8 mouse cellular contexts compared by ENCODE assay signal in the genomic region with DNA sequence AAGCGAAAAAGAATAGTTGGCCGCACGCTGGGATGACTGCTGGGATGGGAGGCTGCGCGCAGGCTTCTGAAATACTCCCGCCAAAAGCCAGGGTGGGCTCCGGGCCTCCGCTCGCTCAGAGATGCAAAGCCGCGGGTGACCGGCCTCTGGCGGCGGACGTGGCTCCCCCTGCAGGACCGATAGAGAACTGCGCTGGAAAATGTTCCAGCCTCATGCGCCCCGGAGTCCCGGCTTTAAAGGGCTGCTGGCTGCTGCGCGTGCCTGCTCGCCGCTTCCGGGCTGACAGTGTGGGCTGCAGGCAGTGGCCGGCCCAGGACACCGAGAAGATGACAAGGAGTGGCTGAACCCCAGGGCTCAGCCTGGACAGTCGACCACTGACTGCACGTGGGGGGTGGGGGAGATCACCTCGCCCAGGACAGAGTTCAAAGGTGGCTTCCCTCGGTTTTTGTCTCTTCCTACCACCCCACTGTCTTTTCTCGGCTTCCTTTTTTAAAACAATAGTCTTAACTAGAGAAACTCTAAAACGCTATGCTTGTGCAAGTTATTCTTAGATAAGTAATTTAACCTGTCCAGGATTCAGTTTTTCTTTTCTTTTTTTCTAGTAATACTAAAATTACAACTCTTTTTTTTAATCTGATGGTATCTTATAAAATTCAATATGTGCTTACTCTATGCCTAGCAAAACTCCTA. TPM values are rescaled to one million over a fixed set of nuclear protein-coding genes. Genes with fewer than 3 reads are reported as not detected.
DNase-seq lines count a peak whose midpoint lies in the region; ATAC-seq and TF ChIP-seq lines count a peak whose summit lies in the region.

No protein-coding gene starts in this region.

- no peaks in the 10 kb centered on the region for H3K79me2 ChIP-seq in liver, adult 2 months (ENCODE audit: control insufficient read depth, insufficient read depth, low read length)

- no peak overlapping the region for H3K27ac ChIP-seq in heart, embryonic 12.5 days (ENCODE audit: poor library complexity, severe bottlenecking)
- no peak overlapping the region for H3K27ac ChIP-seq in kidney, postnatal 0 days
- H3K27ac ChIP-seq in liver, adult 2 months (replicated peaks; ENCODE audit: insufficient read depth, low read depth, low read length), result no peak overlapping the region

- H3K4me2 ChIP-seq in heart, embryonic 12.5 days, result peak overlapping the region; percentile 83
- H3K4me2 ChIP-seq in kidney, postnatal 0 days (ENCODE audit: low read length), result peak overlapping the region; percentile 55

- peak overlapping the region; percentile 58 for H3K4me3 ChIP-seq in erythroblast, embryonic 14.5 days (replicated peaks)
- H3K4me3 ChIP-seq in heart, embryonic 12.5 days, result peak overlapping the region; percentile 43
- peak overlapping the region; percentile 22 for H3K4me3 ChIP-seq in kidney, postnatal 0 days (replicated peaks; ENCODE audit: low read depth, low read length)
- peak overlapping the region; percentile 54 for H3K4me3 ChIP-seq in liver, adult 2 months (ENCODE audit: insufficient read depth, low read depth, low read length)

- peak; percentile 91 for TF ChIP-seq CTCF in kidney, postnatal 0 days (IDR thresholded peaks at IDR 0.05; ENCODE audit: low read depth)
- TF ChIP-seq CTCF in liver, adult 2 months (IDR thresholded peaks at IDR 0.05; ENCODE audit: low read depth, low read length), result peak; percentile 85

- WGBS in heart, embryonic 12.5 days, result under 1% methylated on average over 33 of the region's 33 CpGs
- 2% methylated on average over 33 of the region's 33 CpGs for WGBS in kidney, postnatal 0 days
- WGBS in liver, adult 2 months, result 1% methylated on average over 33 of the region's 33 CpGs

- peak; percentile 87 for DNase-seq in CD4-positive, CD25-positive, alpha-beta regulatory T cell, adult 2 months (ENCODE audit: low read depth, low spot score)
- peak; percentile 45 for DNase-seq in brain, embryonic 18.5 days (ENCODE audit: low read depth, low spot score)
- DNase-seq in kidney, postnatal 0 days (ENCODE audit: low spot score), result peak; percentile 94
- DNase-seq in liver, adult 2 months (ENCODE audit: extremely low read depth, low read depth, low spot score), result peak; percentile 33
- DNase-seq in spleen, postnatal 36 days (ENCODE audit: low spot score in 2 of 2), result peak; percentile 77 to 81

- peak overlapping the region; percentile 64 for H3K9ac ChIP-seq in heart, embryonic 12.5 days
- no peak overlapping the region for H3K9ac ChIP-seq in kidney, postnatal 0 days (ENCODE audit: low read depth, low read length)
- H3K9ac ChIP-seq in liver, adult 2 months (ENCODE audit: low read depth, low read length), result peak overlapping the region; percentile 66

- peaks cover 29% of the 10 kb centered on the region for H3K4me1 ChIP-seq in erythroblast, embryonic 14.5 days (ENCODE audit: control insufficient read depth)
- H3K4me1 ChIP-seq in heart, embryonic 12.5 days (replicated peaks), result peaks cover 14% of the 10 kb centered on the region; the same call in 1 of the 2 replicates
- peaks cover 8% of the 10 kb centered on the region; the same call in 1 of the 2 replicates for H3K4me1 ChIP-seq in kidney, postnatal 0 days (replicated peaks; ENCODE audit: insufficient read depth, low read length)
- peaks cover 6% of the 10 kb centered on the region for H3K4me1 ChIP-seq in liver, adult 2 months (ENCODE audit: control insufficient read depth, insufficient read depth, low read length)

- TF ChIP-seq POLR2A in liver, adult 2 months (IDR thresholded peaks at IDR 0.05; ENCODE audit: extremely low read depth, insufficient read depth, low read length), result no peak

- H3K36me3 ChIP-seq in erythroblast, embryonic 14.5 days (ENCODE audit: control insufficient read depth), result no peaks in the 10 kb centered on the region
- H3K36me3 ChIP-seq in heart, embryonic 12.5 days, result no peaks in the 10 kb centered on the region
- H3K36me3 ChIP-seq in kidney, postnatal 0 days (ENCODE audit: insufficient read depth, low read length), result no peaks in the 10 kb centered on the region
- no peaks in the 10 kb centered on the region for H3K36me3 ChIP-seq in liver, adult 2 months (ENCODE audit: control insufficient read depth, insufficient read depth, low read length)

- H3K27me3 ChIP-seq in erythroblast, embryonic 14.5 days (ENCODE audit: control insufficient read depth), result peaks cover 41% of the 10 kb centered on the region
- peaks cover 32% of the 10 kb centered on the region for H3K27me3 ChIP-seq in heart, embryonic 12.5 days (replicated peaks)
- peaks cover 15% of the 10 kb centered on the region for H3K27me3 ChIP-seq in kidney, postnatal 0 days (ENCODE audit: insufficient read depth, low read length)
- H3K27me3 ChIP-seq in liver, adult 2 months (ENCODE audit: control insufficient read depth, insufficient read depth, low read length), result peaks cover 2% of the 10 kb centered on the region; the same call in 1 of the 2 replicates

- H3K9me3 ChIP-seq in erythroblast, embryonic 14.5 days (ENCODE audit: control insufficient read depth, low read length), result no peaks in the 10 kb centered on the region
- no peaks in the 10 kb centered on the region for H3K9me3 ChIP-seq in heart, embryonic 12.5 days (replicated peaks)
- H3K9me3 ChIP-seq in kidney, postnatal 0 days (replicated peaks; ENCODE audit: low read length), result no peaks in the 10 kb centered on the region

- peak; percentile 58; the same call in 1 of the 2 replicates for ATAC-seq in heart, embryonic 12.5 days (ENCODE audit: insufficient number of reproducible peaks, low FRiP score)
- ATAC-seq in kidney, postnatal 0 days (replicated peaks; ENCODE audit: low FRiP score, low read depth), result peak; percentile 73
- peak; percentile 81 for ATAC-seq in monocyte, adult 5-6 weeks (replicated peaks; ENCODE audit: insufficient number of reproducible peaks, low FRiP score, low TSS enrichment, poor library complexity, severe bottlenecking)

RNA-seq across cellular contexts. Expression of gene Chst14, which starts 46.5 kb away (rescaled TPM):
- polyA plus RNA-seq in erythroblast, embryonic 14.5 days (2012), result 0.14 and 0.15 TPM in 2 replicates
- 23.9 and 25.4 TPM in 2 replicates for polyA plus RNA-seq in heart, embryonic 12.5 days (2016; fragmentation: Nextera tagmentation; extraction: Ambion mirVana)
- polyA plus RNA-seq in kidney, postnatal 0 days (2015; fragmentation: Nextera tagmentation; extraction: Ambion mirVana), result 23.9 and 25.1 TPM in 2 replicates
- 0.55 and 1.2 TPM in 2 replicates for total RNA-seq in liver, adult 2 months (2014; rRNA removed)
- 1.8 and 2.0 TPM in 2 replicates for polyA plus RNA-seq in liver, adult 2 months (2012; rRNA removed)
- 2.7 to 4.7 TPM in 2 of 3 replicates, not detected in the other for total RNA-seq in monocyte, adult 5-6 weeks (2017)

RNA-seq across cellular contexts. Expression of gene Ccdc32, which starts 56.4 kb away (rescaled TPM):
- polyA plus RNA-seq in erythroblast, embryonic 14.5 days (2012), result 0.69 and 0.75 TPM in 2 replicates
- 16.3 and 18.3 TPM in 2 replicates for polyA plus RNA-seq in heart, embryonic 12.5 days (2016; fragmentation: Nextera tagmentation; extraction: Ambion mirVana)
- polyA plus RNA-seq in kidney, postnatal 0 days (2015; fragmentation: Nextera tagmentation; extraction: Ambion mirVana), result 29.9 and 30.1 TPM in 2 replicates
- total RNA-seq in liver, adult 2 months (2014; rRNA removed), result 5.1 and 5.3 TPM in 2 replicates
- polyA plus RNA-seq in liver, adult 2 months (2012; rRNA removed), result 3.0 and 3.1 TPM in 2 replicates
- total RNA-seq in monocyte, adult 5-6 weeks (2017), result 11.1 to 22.1 TPM (median 15.6 TPM) in 3 replicates

Comparison
In these comparisons a context has a peak if more than half of its experiments do, and no peak if none do; other contexts are left out.
1. DNase-seq: peak in every context shown above with its lines; median percentile 94 in kidney, postnatal 0 days; 87 in CD4-positive, CD25-positive, alpha-beta regulatory T cell, adult 2 months; 79 in spleen, postnatal 36 days; 45 in brain, embryonic 18.5 days; 33 in liver, adult 2 months.